Mouse (Mus musculus) midbrain, embryonic 11.5 days (tissue): ENCODE data around the gene Cadm1. TPM values are rescaled to one million over a fixed set of nuclear protein-coding genes. Genes with fewer than 3 reads are reported as not detected.

Experiments used
- ATAC-seq: fragments of 200-750 bp; cut with Nextera tagmentation; 2 replicates; pipeline ENCODE4 v1.8.0; 2017; ENCODE audit warnings: moderate TSS enrichment, moderate library complexity; ENCODE audit not compliant: low FRiP score
- DNase-seq: peaks from one replicate; pipeline ENCODE4 v3.0.0; 2015; ENCODE audit warnings: low spot score; ENCODE audit errors: missing footprints
- H3K27ac ChIP-seq: fragments of 300-500 bp; sonication (generic); 2 replicates; pipeline ENCODE4 v1.5.1; 2014; ENCODE audit warnings: low read depth, low read length
- H3K27me3 ChIP-seq: fragments of 300-500 bp; sonication (generic); 2 replicates; pipeline ENCODE4 v1.6.1; 2014; ENCODE audit warnings: mild to moderate bottlenecking, low read length, moderate library complexity, mixed read lengths; ENCODE audit not compliant: control insufficient read depth, insufficient read depth
- H3K36me3 ChIP-seq: fragments of 300-500 bp; sonication (generic); 2 replicates; pipeline ENCODE4 v1.6.1; 2014; ENCODE audit warnings: mild to moderate bottlenecking, low read length, moderate library complexity, mixed read lengths; ENCODE audit not compliant: control insufficient read depth, insufficient read depth
- H3K4me1 ChIP-seq: fragments of 300-500 bp; sonication (generic); 2 replicates; pipeline ENCODE4 v1.6.1; 2014; ENCODE audit warnings: low read length; ENCODE audit not compliant: control insufficient read depth, insufficient read depth
- H3K4me2 ChIP-seq: fragments of 300-500 bp; sonication (generic); 2 replicates; pipeline ENCODE4 v1.6.1; 2014; ENCODE audit warnings: mild to moderate bottlenecking, moderate library complexity
- H3K4me3 ChIP-seq: fragments of 300-500 bp; sonication (generic); 2 replicates; pipeline ENCODE4 v1.5.1; 2014; ENCODE audit warnings: low read depth, low read length
- H3K9ac ChIP-seq: fragments of 300-500 bp; sonication (generic); 2 replicates; pipeline ENCODE4 v1.6.1; 2014; ENCODE audit warnings: low read length
- H3K9me3 ChIP-seq: fragments of 300-500 bp; sonication (generic); 2 replicates; pipeline ENCODE4 v1.6.1; 2016; ENCODE audit warnings: low read length; ENCODE audit not compliant: control insufficient read depth
- WGBS: fragments of 180-500 bp; shearing (Covaris S2); extraction: QIAGEN DNeasy Blood & Tissue Kit; methylation state at CpG from one replicate; pipeline ENCODE4 v1.1.7; 2014; 5-methylcytosine and 5-hydroxymethylcytosine counted together
- polyA plus RNA-seq: library from polyadenylated mRNA; unstranded; fragments of >200 nt; fragmentation: Nextera tagmentation; extraction: Ambion mirVana; gene quantifications from 2 replicates; pipeline ENCODE4 v1.2.1, GENCODE M21; 2014

The Cadm1 gene
- polyA plus RNA-seq, 1 experiment from 2014 or later = 90.9 TPM

DNA sequence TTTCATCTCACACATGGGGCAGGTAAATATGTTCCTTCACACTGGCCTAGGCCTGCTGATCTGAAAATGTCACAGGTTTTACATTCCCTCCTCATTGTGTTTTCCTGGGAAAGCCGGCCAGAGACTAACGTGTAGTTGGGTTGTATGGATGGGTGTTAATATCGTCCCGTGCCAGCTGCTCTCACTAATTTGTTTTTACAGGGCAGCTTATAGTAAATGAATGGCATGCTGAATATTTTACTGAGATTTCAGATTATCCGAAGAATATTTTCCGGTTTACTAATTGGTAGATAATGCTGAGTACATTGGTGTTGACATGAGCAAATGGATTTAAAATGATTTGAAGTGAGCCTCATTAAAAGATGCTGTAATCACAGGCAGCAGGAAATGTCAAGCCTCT is 37.9 kb downstream of the Cadm1 start:
- 80% methylated on average over 6 of the region's 6 CpGs for WGBS
- no peak overlapping the region for H3K9ac ChIP-seq
- no peak overlapping the region for H3K4me3 ChIP-seq
- no peak overlapping the region for H3K4me2 ChIP-seq
- H3K9me3 ChIP-seq = no peaks in the 10 kb centered on the region
- no peak for ATAC-seq
- H3K27ac ChIP-seq = no peak overlapping the region
- H3K27me3 ChIP-seq = no peaks in the 10 kb centered on the region
- no peaks in the 10 kb centered on the region for H3K36me3 ChIP-seq
- no peak for DNase-seq
- peaks cover 5% of the 10 kb centered on the region; the same call in 1 of the 2 replicates for H3K4me1 ChIP-seq

DNA sequence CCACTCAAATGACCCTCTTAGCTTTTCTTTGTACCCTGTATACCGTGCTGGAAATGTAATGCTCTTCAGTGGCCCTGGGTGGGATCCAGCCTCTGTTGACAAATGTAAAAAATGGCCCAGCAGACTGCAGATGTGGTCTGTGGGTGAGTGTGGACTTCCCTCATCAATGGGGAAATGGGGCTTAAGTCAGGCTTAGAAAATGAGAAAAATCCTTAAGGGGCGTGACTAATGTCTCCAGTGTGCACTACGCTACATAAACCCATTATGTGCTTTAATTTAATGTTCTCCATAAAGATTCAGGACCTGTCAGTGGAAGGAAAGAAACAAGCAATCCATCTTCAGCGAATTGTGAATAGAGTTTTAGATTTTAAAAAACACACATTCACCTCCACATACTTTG is 40.2 kb downstream of the Cadm1 start:
- H3K36me3 ChIP-seq = no peaks in the 10 kb centered on the region
- no peak overlapping the region for H3K27ac ChIP-seq
- peaks cover 5% of the 10 kb centered on the region; the same call in 1 of the 2 replicates for H3K4me1 ChIP-seq
- 66% methylated on average over 4 of the region's 4 CpGs for WGBS
- H3K4me3 ChIP-seq = no peak overlapping the region
- no peaks in the 10 kb centered on the region for H3K9me3 ChIP-seq
- DNase-seq (no peak), ATAC-seq (no peak)
- no peak overlapping the region for H3K9ac ChIP-seq
- H3K4me2 ChIP-seq = no peak overlapping the region
- no peaks in the 10 kb centered on the region for H3K27me3 ChIP-seq

DNA sequence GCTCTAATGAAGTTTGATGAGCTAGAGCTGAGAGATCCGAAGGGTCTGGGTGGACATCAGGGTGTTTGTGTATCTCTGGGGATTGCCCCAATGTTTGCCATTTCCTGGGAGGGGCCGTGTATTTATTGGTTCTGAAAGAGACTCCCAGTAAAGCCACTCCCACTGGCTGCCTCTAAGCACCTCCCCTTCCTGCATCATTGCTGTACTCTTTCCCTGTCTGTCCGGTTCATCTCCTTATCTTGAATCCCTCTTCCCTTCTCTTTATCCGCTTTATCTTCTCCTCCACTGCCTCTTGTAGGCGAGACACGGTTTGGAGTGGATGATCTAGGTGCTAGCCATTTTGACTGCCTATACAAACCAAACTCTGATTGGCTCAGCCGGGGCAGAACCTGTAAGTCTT is 41.5 kb downstream of the Cadm1 start:
- Histone ChIP-seq H3K9ac (no peak overlapping the region), H3K4me2 (no peak overlapping the region), H3K9me3 (no peaks in the 10 kb centered on the region), H3K4me1 (peaks cover 5% of the 10 kb centered on the region; the same call in 1 of the 2 replicates), H3K4me3 (no peak overlapping the region), H3K27me3 (no peaks in the 10 kb centered on the region), H3K36me3 (no peaks in the 10 kb centered on the region), H3K27ac (no peak overlapping the region)
- ATAC-seq (no peak), DNase-seq (no peak)
- WGBS = 89% methylated on average over 7 of the region's 7 CpGs

DNA sequence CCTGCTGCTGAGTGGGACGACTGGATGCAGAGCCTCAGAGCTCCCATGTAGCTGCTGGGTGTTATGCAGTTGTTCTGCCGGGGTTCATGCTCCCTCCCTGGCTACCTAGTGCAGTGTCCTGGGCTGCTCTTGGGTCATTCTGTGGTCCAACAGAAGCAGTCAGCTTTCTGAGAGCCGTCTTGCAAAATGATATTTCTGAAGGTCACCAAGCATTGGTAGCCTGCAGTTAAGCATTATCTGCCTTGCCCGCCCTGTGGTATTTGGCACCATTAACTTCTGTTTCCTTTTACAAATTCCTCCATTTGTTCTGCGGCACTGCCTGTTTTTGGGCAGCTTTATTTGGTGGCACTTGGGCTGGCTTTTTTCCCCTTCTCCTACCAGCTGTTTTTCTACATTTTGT is 42.2 kb downstream of the Cadm1 start:
- DNase-seq (no peak), ATAC-seq (no peak)
- H3K27me3 ChIP-seq = no peaks in the 10 kb centered on the region
- no peak overlapping the region for H3K27ac ChIP-seq
- WGBS = 85% methylated on average over 5 of the region's 5 CpGs
- H3K4me2 ChIP-seq = no peak overlapping the region
- no peak overlapping the region for H3K4me3 ChIP-seq
- no peaks in the 10 kb centered on the region for H3K36me3 ChIP-seq
- H3K9ac ChIP-seq = no peak overlapping the region
- peaks cover 5% of the 10 kb centered on the region; the same call in 1 of the 2 replicates for H3K4me1 ChIP-seq
- no peaks in the 10 kb centered on the region for H3K9me3 ChIP-seq

DNA sequence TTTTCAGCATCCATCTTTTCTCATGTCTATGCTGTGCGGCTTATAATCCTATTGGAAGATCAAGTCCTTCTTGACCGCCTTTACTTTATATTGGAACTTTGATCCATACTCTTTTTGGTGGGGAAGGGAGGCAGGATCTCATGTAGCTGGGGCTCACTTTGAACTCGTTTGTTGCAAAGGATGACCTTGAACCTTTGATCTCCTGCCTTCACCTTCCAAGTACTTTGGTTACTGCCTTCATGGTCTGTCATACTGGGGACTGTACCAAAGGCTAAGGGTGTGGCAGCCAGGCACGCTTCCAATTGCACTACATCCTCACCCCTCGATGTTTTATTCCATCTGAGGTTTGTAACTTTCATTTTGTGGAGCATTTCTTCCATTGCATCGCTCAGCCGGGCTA is 43.5 kb downstream of the Cadm1 start:
- Histone ChIP-seq H3K27me3 (no peaks in the 10 kb centered on the region), H3K27ac (no peak overlapping the region), H3K4me3 (no peak overlapping the region), H3K9me3 (no peaks in the 10 kb centered on the region), H3K36me3 (no peaks in the 10 kb centered on the region), H3K4me1 (peaks cover 5% of the 10 kb centered on the region; the same call in 1 of the 2 replicates), H3K9ac (no peak overlapping the region), H3K4me2 (no peak overlapping the region)
- no peak for ATAC-seq
- DNase-seq = no peak
- WGBS = 91% methylated on average over 7 of the region's 7 CpGs

DNA sequence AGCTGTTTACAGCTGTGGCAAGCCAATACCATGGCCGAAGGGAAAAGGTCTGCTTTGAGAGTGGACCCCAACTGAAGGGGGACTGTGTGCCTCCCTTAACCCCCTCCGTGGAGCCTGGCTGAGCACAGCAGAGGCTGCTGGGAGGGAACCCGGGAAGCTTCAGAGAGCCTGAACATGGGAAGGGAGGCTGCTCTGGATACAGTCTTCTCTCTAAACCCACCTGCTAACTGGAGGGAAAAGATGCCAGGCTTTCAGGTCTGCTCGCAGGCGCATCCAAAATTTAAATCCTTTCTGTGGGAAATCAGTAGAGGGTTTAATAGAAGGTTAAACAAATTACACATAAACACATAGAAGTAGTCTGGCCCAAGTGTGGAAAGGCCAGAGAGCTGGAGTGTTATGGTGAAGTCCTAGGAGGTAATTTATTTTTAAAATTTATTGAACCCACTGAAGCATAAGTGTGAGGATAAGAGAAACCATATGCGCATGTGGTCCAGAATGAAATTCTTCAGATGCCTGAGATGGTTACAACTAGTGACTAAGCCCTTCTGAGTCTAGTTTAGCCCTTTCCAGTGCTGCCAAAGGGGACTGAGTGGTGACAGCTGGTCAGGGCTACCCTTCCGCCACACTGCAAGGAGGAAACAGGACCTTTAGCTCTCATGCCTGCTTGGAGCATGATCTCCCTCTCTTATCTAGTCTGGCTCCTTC is 44.9 kb downstream of the Cadm1 start:
- H3K9me3 ChIP-seq = no peaks in the 10 kb centered on the region
- H3K4me3 ChIP-seq = no peak overlapping the region
- H3K36me3 ChIP-seq = no peaks in the 10 kb centered on the region
- H3K4me1 ChIP-seq = peaks cover 5% of the 10 kb centered on the region; the same call in 1 of the 2 replicates
- no peak overlapping the region for H3K4me2 ChIP-seq
- H3K27ac ChIP-seq = no peak overlapping the region
- ATAC-seq (no peak), DNase-seq (peak; percentile 87)
- H3K9ac ChIP-seq = no peak overlapping the region
- H3K27me3 ChIP-seq = no peaks in the 10 kb centered on the region
- 65% methylated on average over 7 of the region's 7 CpGs for WGBS

DNA sequence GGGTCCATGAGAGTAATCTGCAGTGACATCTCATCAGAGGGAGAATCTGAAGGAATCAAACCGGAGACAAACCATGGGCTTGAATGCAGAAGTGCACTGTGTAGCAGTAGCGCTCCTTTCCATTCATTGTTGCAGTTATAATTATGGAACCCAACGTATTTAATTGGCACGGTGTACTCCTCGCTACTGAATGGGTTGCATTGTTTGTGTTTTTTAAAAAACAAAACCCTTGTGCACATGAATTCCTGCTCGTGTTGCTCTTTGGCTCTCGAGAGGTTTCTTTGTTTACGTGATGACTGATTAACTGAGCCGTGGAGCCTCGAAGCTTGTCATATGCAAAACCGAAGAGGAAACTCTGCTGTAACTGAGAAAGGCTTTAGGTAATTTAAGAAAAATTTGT is 45.8 kb downstream of the Cadm1 start:
- Histone ChIP-seq H3K9me3 (no peaks in the 10 kb centered on the region), H3K27me3 (no peaks in the 10 kb centered on the region), H3K4me1 (no peaks in the 10 kb centered on the region), H3K9ac (no peak overlapping the region), H3K36me3 (no peaks in the 10 kb centered on the region), H3K4me2 (no peak overlapping the region), H3K4me3 (no peak overlapping the region), H3K27ac (no peak overlapping the region)
- DNase-seq (no peak), ATAC-seq (no peak)
- WGBS = 77% methylated on average over 11 of the region's 11 CpGs

DNA sequence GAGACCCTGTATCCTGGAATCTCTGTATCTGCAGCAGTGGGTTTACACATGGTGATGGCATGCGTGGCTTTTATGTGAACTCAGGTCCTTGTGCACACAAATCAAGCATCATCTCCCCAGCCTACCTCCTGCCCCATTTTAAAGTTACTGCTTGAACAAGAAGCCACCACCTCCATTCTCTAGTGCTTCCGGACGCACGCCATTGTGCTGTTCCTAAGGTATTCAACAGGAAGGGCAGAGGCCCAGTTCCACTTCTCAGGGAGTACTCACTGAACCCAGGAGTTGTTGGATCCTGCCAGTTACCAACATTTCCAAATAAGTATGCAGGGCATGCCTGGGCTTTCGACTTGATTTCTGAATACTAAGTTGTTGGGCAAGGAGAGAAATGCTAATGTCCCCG is 49.5 kb downstream of the Cadm1 start:
- no peak overlapping the region for H3K4me3 ChIP-seq
- ATAC-seq = no peak
- no peaks in the 10 kb centered on the region for H3K9me3 ChIP-seq
- DNase-seq = no peak
- H3K4me2 ChIP-seq = no peak overlapping the region
- no peak overlapping the region for H3K27ac ChIP-seq
- 0 out of 2 replicates have a peak, but pooled peaks cover 3% of the 10 kb centered on the region for H3K4me1 ChIP-seq
- no peaks in the 10 kb centered on the region for H3K36me3 ChIP-seq
- WGBS = 95% methylated on average over 6 of the region's 6 CpGs
- no peaks in the 10 kb centered on the region for H3K27me3 ChIP-seq
- H3K9ac ChIP-seq = no peak overlapping the region

DNA sequence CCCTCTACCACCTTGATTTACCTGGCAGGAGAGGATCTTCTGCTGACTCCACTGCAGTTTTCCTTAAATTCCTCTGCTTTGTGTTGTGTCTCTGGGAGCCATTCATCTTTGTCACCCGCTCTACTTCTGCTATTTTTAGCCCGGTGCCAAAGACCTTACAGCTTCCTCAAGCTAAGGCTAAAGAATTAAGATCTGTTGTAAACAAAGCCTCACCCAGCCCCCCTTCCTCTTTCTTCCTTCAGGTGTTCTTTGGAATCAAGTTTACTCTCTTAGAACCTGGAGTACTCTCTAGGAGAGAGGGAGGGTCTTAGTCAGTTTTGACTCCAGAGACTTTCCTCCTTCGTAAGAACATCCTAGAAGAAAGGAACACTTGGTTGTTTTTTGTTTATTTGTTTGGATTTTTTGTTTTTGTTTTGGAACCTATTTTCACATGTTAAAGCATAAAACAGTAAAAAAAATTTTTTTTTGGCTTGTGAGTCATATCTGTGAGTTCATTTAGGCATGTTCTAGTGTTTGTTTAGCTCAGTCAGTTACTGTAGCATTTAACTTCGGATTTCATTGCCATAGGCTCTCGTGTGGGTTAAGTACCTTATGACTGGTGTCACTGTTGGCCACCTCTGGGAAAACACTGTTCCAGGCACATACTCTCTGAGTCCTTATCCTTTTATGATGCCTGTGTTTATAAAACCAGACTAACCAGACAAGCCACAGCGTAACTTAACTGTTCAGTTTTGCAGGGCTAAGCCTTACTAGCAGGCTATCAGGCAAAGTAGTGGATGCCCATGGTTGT is 51.8 kb downstream of the Cadm1 start:
- 79% methylated on average over 6 of the region's 6 CpGs for WGBS
- DNase-seq (no peak), ATAC-seq (no peak)

More for the DNA sequence above, 51.8 kb downstream of the Cadm1 start:
- H3K4me3 ChIP-seq = no peak overlapping the region
- no peaks in the 10 kb centered on the region for H3K36me3 ChIP-seq
- no peak overlapping the region for H3K27ac ChIP-seq
- H3K27me3 ChIP-seq = no peaks in the 10 kb centered on the region
- H3K4me2 ChIP-seq = no peak overlapping the region
- no peak overlapping the region for H3K9ac ChIP-seq
- no peaks in the 10 kb centered on the region for H3K9me3 ChIP-seq
- peaks cover 6% of the 10 kb centered on the region; the same call in 1 of the 2 replicates for H3K4me1 ChIP-seq
